21 mouse cellular contexts compared by ENCODE assay signal in the genomic region with DNA sequence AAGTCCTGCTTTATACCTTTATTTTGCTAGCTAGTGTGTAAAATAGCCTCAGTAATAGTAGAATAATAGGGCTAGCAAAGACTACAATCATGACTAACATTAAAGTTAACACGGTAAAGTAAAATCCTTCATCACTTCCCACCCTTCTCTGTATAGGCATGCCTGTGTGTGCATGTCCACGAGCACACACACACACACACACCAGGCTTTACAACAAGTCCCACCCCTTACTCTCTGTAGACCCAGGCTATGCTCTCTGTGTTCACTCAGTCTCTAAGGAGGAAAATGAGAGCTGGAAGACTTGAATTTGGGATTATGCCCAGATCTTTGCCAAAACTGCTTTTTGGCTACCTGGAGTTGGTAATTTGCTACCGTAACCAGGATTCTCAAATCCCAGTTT.
A peak's percentile ranks its signal among the peaks of the same experiment; 100 is the strongest.
DNase-seq lines count a peak whose midpoint lies in the region; ATAC-seq and TF ChIP-seq lines count a peak whose summit lies in the region.
"Had no signal": no experiment of that assay in that cellular context is flagged by ENCODE, and none has a peak within 500 bp of the region (broad histone marks: within the 10 kb centered on the region; RNA-seq: fewer than 3 reads in every experiment).

No protein-coding gene starts in this region.

- no peaks in the 10 kb centered on the region for H3K9me3 ChIP-seq in midbrain, embryonic 11.5 days (ENCODE audit: control insufficient read depth, low read length)
- H3K9me3 ChIP-seq in midbrain, embryonic 13.5 days, result no peaks in the 10 kb centered on the region
- H3K9me3 ChIP-seq in stomach, embryonic 15.5 days, result no peaks in the 10 kb centered on the region
- H3K9me3 ChIP-seq in stomach, postnatal 0 days (ENCODE audit: control insufficient read depth, low read length), result no peaks in the 10 kb centered on the region
- H3K9me3 ChIP-seq: embryonic facial prominence, embryonic 13.5 days; embryonic facial prominence, embryonic 15.5 days; forebrain, embryonic 13.5 days; forebrain, embryonic 15.5 days had no signal

- H3K4me1 ChIP-seq in midbrain, embryonic 11.5 days (ENCODE audit: control insufficient read depth, insufficient read depth, low read length), result no peaks in the 10 kb centered on the region
- H3K4me1 ChIP-seq in midbrain, embryonic 13.5 days (replicated peaks), result no peaks in the 10 kb centered on the region
- peaks cover 6% of the 10 kb centered on the region; the same call in 1 of the 2 replicates for H3K4me1 ChIP-seq in stomach, embryonic 15.5 days
- H3K4me1 ChIP-seq in stomach, postnatal 0 days (replicated peaks; ENCODE audit: control insufficient read depth, insufficient read depth), result no peaks in the 10 kb centered on the region
- H3K4me1 ChIP-seq: embryonic facial prominence, embryonic 13.5 days; embryonic facial prominence, embryonic 15.5 days; forebrain, embryonic 13.5 days; forebrain, embryonic 15.5 days had no signal

- 95% methylated on average over 3 of the region's 3 CpGs for WGBS in midbrain, embryonic 11.5 days
- 99% methylated on average over 3 of the region's 3 CpGs for WGBS in midbrain, embryonic 13.5 days
- 84% methylated on average over 3 of the region's 3 CpGs for WGBS in stomach, embryonic 15.5 days
- WGBS in stomach, postnatal 0 days, result 65% methylated on average over 3 of the region's 3 CpGs

- H3K4me2 ChIP-seq in midbrain, embryonic 11.5 days, result no peak overlapping the region
- H3K4me2 ChIP-seq in midbrain, embryonic 13.5 days (replicated peaks), result no peak overlapping the region
- no peak overlapping the region for H3K4me2 ChIP-seq in stomach, embryonic 15.5 days
- no peak overlapping the region for H3K4me2 ChIP-seq in stomach, postnatal 0 days (replicated peaks; ENCODE audit: low read depth)
- H3K4me2 ChIP-seq: embryonic facial prominence, embryonic 13.5 days; embryonic facial prominence, embryonic 15.5 days; forebrain, embryonic 13.5 days; forebrain, embryonic 15.5 days had no signal

- no peak for TF ChIP-seq EP300 in stomach, postnatal 0 days (optimal IDR thresholded peaks at IDR 0.05)

- H3K36me3 ChIP-seq in midbrain, embryonic 11.5 days (ENCODE audit: control insufficient read depth, insufficient read depth, low read length), result peaks cover 18% of the 10 kb centered on the region
- peaks cover 45% of the 10 kb centered on the region for H3K36me3 ChIP-seq in midbrain, embryonic 13.5 days
- H3K36me3 ChIP-seq in stomach, embryonic 15.5 days, result peaks cover 16% of the 10 kb centered on the region
- H3K36me3 ChIP-seq in stomach, postnatal 0 days (ENCODE audit: control insufficient read depth, insufficient read depth, low read length), result peaks cover 15% of the 10 kb centered on the region; the same call in 1 of the 2 replicates

- no peak overlapping the region for H3K4me3 ChIP-seq in midbrain, embryonic 11.5 days (ENCODE audit: low read depth, low read length)
- H3K4me3 ChIP-seq in midbrain, embryonic 13.5 days (replicated peaks), result no peak overlapping the region
- H3K4me3 ChIP-seq in stomach, embryonic 15.5 days (replicated peaks), result no peak overlapping the region
- H3K4me3 ChIP-seq in stomach, postnatal 0 days (ENCODE audit: low read depth, low read length), result no peak overlapping the region
- H3K4me3 ChIP-seq: embryonic facial prominence, embryonic 13.5 days; embryonic facial prominence, embryonic 15.5 days; erythroblast, embryonic 14.5 days; forebrain, embryonic 13.5 days; forebrain, embryonic 15.5 days had no signal

- H3K27me3 ChIP-seq in midbrain, embryonic 11.5 days (ENCODE audit: control insufficient read depth, insufficient read depth, low read length), result no peaks in the 10 kb centered on the region
- H3K27me3 ChIP-seq in midbrain, embryonic 13.5 days, result no peaks in the 10 kb centered on the region
- H3K27me3 ChIP-seq in stomach, embryonic 15.5 days (replicated peaks), result no peaks in the 10 kb centered on the region
- no peaks in the 10 kb centered on the region for H3K27me3 ChIP-seq in stomach, postnatal 0 days (ENCODE audit: control insufficient read depth, insufficient read depth, low read length)
- H3K27me3 ChIP-seq: embryonic facial prominence, embryonic 13.5 days; embryonic facial prominence, embryonic 15.5 days; forebrain, embryonic 13.5 days; forebrain, embryonic 15.5 days had no signal

- ATAC-seq in midbrain, embryonic 11.5 days (ENCODE audit: low FRiP score), result no peak
- no peak for ATAC-seq in midbrain, embryonic 13.5 days
- ATAC-seq in stomach, embryonic 15.5 days (ENCODE audit: insufficient read depth, low FRiP score, low read depth), result no peak
- peak; percentile 64; the same call in 1 of the 2 replicates for ATAC-seq in stomach, postnatal 0 days (ENCODE audit: low FRiP score, low TSS enrichment)
- ATAC-seq in erythroid progenitor cell, adult 5-6 weeks (replicated peaks; ENCODE audit: low FRiP score, poor library complexity, severe bottlenecking), result no peak
- ATAC-seq: forebrain, embryonic 13.5 days; forebrain, embryonic 15.5 days had no signal

- H3K9ac ChIP-seq in midbrain, embryonic 11.5 days (ENCODE audit: low read length), result no peak overlapping the region
- no peak overlapping the region for H3K9ac ChIP-seq in midbrain, embryonic 13.5 days (replicated peaks)
- H3K9ac ChIP-seq in stomach, embryonic 15.5 days, result no peak overlapping the region
- H3K9ac ChIP-seq in stomach, postnatal 0 days (ENCODE audit: low read length), result no peak overlapping the region
- H3K9ac ChIP-seq: embryonic facial prominence, embryonic 13.5 days; embryonic facial prominence, embryonic 15.5 days; forebrain, embryonic 13.5 days; forebrain, embryonic 15.5 days had no signal

- no peak for TF ChIP-seq CTCF in stomach, postnatal 0 days (IDR thresholded peaks at IDR 0.05; ENCODE audit: low read depth)

- no peak overlapping the region for H3K27ac ChIP-seq in midbrain, embryonic 11.5 days (ENCODE audit: low read depth, low read length)
- no peak overlapping the region for H3K27ac ChIP-seq in midbrain, embryonic 13.5 days
- peak overlapping the region; percentile 71; the same call in 1 of the 2 replicates for H3K27ac ChIP-seq in stomach, embryonic 15.5 days
- H3K27ac ChIP-seq in stomach, postnatal 0 days (replicated peaks), result 0 out of 2 replicates have a peak overlapping the region, but pooled peaks have one; percentile 13
- H3K27ac ChIP-seq: embryonic facial prominence, embryonic 13.5 days; embryonic facial prominence, embryonic 15.5 days; forebrain, embryonic 13.5 days; forebrain, embryonic 15.5 days had no signal

- DNase-seq in midbrain, embryonic 11.5 days (ENCODE audit: low spot score, missing footprints), result peak; percentile 23
- no peak for DNase-seq in stomach, postnatal 0 days (ENCODE audit: low spot score)
- DNase-seq in layer of hippocampus, adult 8-10 months (ENCODE audit: low spot score in 2 of 2), result no peak
- DNase-seq: adrenal gland, adult 2 months; adrenal gland, postnatal 10 days; adrenal gland, postnatal 25 days; cerebellum, adult 11 months; cerebellum, adult 18-20 months; cerebellum, adult 8-10 months; cerebellum, adult 9-11 months; cerebellum, postnatal 14 days; cerebellum, postnatal 36 days; embryo, embryonic 11 days had no signal

Comparison
In these comparisons a context has a peak if more than half of its experiments do, and no peak if none do; other contexts are left out.
1. H3K27ac ChIP-seq: peak in stomach, embryonic 15.5 days (single experiment) and stomach, postnatal 0 days (single experiment); none in midbrain, embryonic 11.5 days (single experiment) and midbrain, embryonic 13.5 days (single experiment).